Mouse (Mus musculus) forebrain, embryonic 16.5 days (tissue): ENCODE data around the gene Scd1. TPM values are rescaled to one million over a fixed set of nuclear protein-coding genes. Genes with fewer than 3 reads are reported as not detected.

Experiments
- ATAC-seq: fragments of 200-750 bp; cut with Nextera tagmentation; 2 replicates; pipeline ENCODE4 v1.8.0; 2017; ENCODE audit warnings: mild to moderate bottlenecking, moderate library complexity
- H3K27ac ChIP-seq: fragments of 300-500 bp; sonication (generic); 2 replicates; pipeline ENCODE4 v1.5.1; 2014; ENCODE audit warnings: low read length, control low read depth
- H3K27me3 ChIP-seq: fragments of 300-500 bp; sonication (generic); replicated peaks from 2 replicates; pipeline ENCODE4 v1.6.1; 2014; ENCODE audit warnings: low read length; ENCODE audit not compliant: control insufficient read depth, insufficient read depth
- H3K36me3 ChIP-seq: fragments of 300-500 bp; sonication (generic); 2 replicates; pipeline ENCODE4 v1.6.1; 2014; ENCODE audit not compliant: control insufficient read depth, insufficient read depth
- H3K4me1 ChIP-seq: fragments of 300-500 bp; sonication (generic); replicated peaks from 2 replicates; pipeline ENCODE4 v1.6.1; 2014; ENCODE audit warnings: low read length; ENCODE audit not compliant: control insufficient read depth, insufficient read depth
- H3K4me2 ChIP-seq: fragments of 300-500 bp; sonication (generic); 2 replicates; pipeline ENCODE4 v1.6.1; 2014; ENCODE audit warnings: mild to moderate bottlenecking, low read length, control low read depth
- H3K4me3 ChIP-seq: fragments of 300-500 bp; sonication (generic); replicated peaks from 2 replicates; pipeline ENCODE4 v1.5.1; 2014; ENCODE audit warnings: mild to moderate bottlenecking, low read length, control low read depth
- H3K9ac ChIP-seq: fragments of 300-500 bp; sonication (generic); replicated peaks from 2 replicates; pipeline ENCODE4 v1.6.1; 2014; ENCODE audit warnings: low read depth, low read length, control low read depth
- H3K9me3 ChIP-seq: fragments of 300-500 bp; sonication (generic); 2 replicates; pipeline ENCODE4 v1.6.1; 2016; ENCODE audit warnings: low read length; ENCODE audit not compliant: control insufficient read depth
- WGBS: fragments of 180-500 bp; shearing (Covaris S2); extraction: QIAGEN DNeasy Blood & Tissue Kit; methylation state at CpG from one replicate; pipeline ENCODE4 v1.1.7; 2014; 5-methylcytosine and 5-hydroxymethylcytosine counted together
- polyA plus RNA-seq: library from polyadenylated mRNA; unstranded; fragments of >200 nt; fragmentation: Nextera tagmentation; extraction: Ambion mirVana; gene quantifications from 2 replicates; pipeline ENCODE4 v1.2.1, GENCODE M21; 2015

Scd1 gene
- polyA plus RNA-seq: 3.6 and 5.0 TPM in 2 replicates

DNA sequence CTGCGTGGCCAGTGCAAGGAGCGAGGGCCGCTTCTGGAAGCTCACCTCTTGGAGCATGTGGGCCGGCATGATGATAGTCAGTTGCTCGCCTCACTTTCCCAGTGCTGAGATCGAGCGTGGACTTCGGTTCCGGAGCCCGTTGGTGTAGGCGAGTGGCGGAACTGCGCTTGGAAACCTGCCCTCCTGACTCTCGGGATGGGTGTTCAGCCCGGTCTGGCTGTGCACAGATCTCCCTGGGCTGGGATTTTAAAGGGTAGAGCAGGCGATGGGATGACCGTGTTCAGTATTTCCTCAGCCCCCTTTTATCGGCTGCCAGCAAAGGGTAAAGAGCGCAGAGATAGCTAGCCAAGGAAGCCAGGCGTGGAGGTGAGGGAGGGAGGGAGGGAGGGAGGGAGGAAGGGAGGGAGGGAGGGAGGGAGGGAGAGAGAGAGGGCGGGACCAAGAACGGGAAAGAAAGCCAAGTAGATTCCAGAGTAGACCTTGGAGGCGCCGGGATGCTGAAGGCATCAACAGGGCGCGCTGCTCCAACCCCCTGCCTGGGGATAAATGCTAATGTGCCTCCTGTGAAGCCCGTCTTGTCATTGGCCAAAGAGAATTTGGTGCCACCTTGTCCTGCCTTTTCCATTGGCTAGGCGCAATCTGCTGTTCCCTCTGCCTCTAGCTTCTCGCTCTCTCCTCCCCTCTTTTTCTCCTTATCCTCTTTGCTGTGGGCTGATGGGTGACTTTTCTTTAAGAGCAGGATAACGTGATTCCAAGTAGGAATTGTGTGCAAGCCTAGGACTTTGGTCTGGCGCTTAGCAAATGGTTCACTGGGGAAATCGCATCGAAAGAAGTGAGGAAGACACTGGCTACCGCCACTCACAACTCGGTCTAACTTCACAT, at the start of gene Scd1:
Scd1 (minus strand) TSS at position 539 of the 882 bp plus-strand sequence.
- H3K4me3 ChIP-seq: peak within 1 kb of the TSS; percentile 52
- ATAC-seq: peak; percentile 97
- 2% methylated on average over 32 of the region's 35 CpGs for WGBS
- peak within 1 kb of the TSS; percentile 41 for H3K27ac ChIP-seq
- H3K9ac ChIP-seq: peak within 1 kb of the TSS; percentile 54
- H3K4me2 ChIP-seq: peak within 1 kb of the TSS; percentile 76
- H3K4me1 ChIP-seq: peaks cover 16% of the 10 kb centered on the region
- no peaks in the 10 kb centered on the region for H3K27me3 ChIP-seq
- H3K9me3 ChIP-seq: no peaks in the 10 kb centered on the region
- H3K36me3 ChIP-seq: no peaks in the 10 kb centered on the region

GRCm38 (mm10) chr19:44455356-44455755, 47.7 kb upstream of the Scd1 start:
- Histone ChIP-seq H3K4me3 (no peak overlapping the region), H3K9me3 (no peaks in the 10 kb centered on the region), H3K27ac (no peak overlapping the region), H3K36me3 (no peaks in the 10 kb centered on the region), H3K9ac (no peak overlapping the region), H3K4me1 (no peaks in the 10 kb centered on the region), H3K27me3 (no peaks in the 10 kb centered on the region), H3K4me2 (no peak overlapping the region)
- ATAC-seq: no peak
- WGBS: 92% methylated on average over 8 of the region's 8 CpGs

GRCm38 (mm10) chr19:44454862-44455261, 47.2 kb upstream of the Scd1 start:
- H3K36me3 ChIP-seq: no peaks in the 10 kb centered on the region
- H3K9ac ChIP-seq: no peak overlapping the region
- ATAC-seq: no peak
- no peaks in the 10 kb centered on the region for H3K9me3 ChIP-seq
- H3K4me1 ChIP-seq: no peaks in the 10 kb centered on the region
- H3K27ac ChIP-seq: no peak overlapping the region
- WGBS: 93% methylated on average over 6 of the region's 6 CpGs
- H3K4me2 ChIP-seq: no peak overlapping the region
- no peaks in the 10 kb centered on the region for H3K27me3 ChIP-seq
- no peak overlapping the region for H3K4me3 ChIP-seq

DNA sequence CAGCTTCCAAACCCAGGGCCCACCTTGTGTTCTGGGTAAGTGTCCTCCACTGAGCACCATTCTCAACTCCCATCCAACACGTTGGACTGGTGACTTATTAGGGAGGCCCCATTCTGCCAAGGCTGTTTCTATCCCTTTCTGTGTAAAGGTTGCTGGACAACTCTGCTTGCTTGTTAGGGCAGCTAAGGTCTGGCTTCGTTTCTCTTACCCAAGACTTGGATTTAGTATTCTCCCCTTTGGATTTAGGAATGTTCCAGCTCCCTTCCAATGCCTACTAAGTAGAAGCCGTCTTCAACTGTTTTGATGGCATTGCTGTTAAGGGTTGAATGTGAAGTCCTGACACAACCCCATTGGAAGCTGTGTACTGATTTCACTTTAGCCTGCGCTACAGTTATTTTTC, 40.2 kb upstream of the Scd1 start:
- Histone ChIP-seq H3K9ac (no peak overlapping the region), H3K9me3 (no peaks in the 10 kb centered on the region), H3K27me3 (no peaks in the 10 kb centered on the region), H3K4me2 (no peak overlapping the region), H3K4me3 (no peak overlapping the region), H3K27ac (no peak overlapping the region), H3K36me3 (no peaks in the 10 kb centered on the region), H3K4me1 (no peaks in the 10 kb centered on the region)
- no peak for ATAC-seq
- 91% methylated on average over 4 of the region's 4 CpGs for WGBS

- Histone ChIP-seq H3K36me3 (no peaks in the 10 kb centered on the region), H3K27me3 (no peaks in the 10 kb centered on the region), H3K4me2 (no peak overlapping the region), H3K9me3 (no peaks in the 10 kb centered on the region), H3K4me1 (no peaks in the 10 kb centered on the region), H3K4me3 (no peak overlapping the region), H3K27ac (no peak overlapping the region), H3K9ac (no peak overlapping the region)
- no peak for ATAC-seq
- WGBS: 91% methylated on average over 3 of the region's 3 CpGs
These were observed 38.1 kb upstream of the Scd1 start for GRCm38 (mm10) chr19:44445755-44446154.

GRCm38 (mm10) chr19:44439302-44439701, 31.6 kb upstream of the Scd1 start:
- H3K9ac ChIP-seq: no peak overlapping the region
- no peak overlapping the region for H3K4me2 ChIP-seq
- no peak for ATAC-seq
- no peak overlapping the region for H3K27ac ChIP-seq
- no peaks in the 10 kb centered on the region for H3K9me3 ChIP-seq
- 35% methylated on average over 4 of the region's 4 CpGs for WGBS
- H3K4me3 ChIP-seq: no peak overlapping the region
- H3K36me3 ChIP-seq: no peaks in the 10 kb centered on the region
- H3K27me3 ChIP-seq: no peaks in the 10 kb centered on the region
- H3K4me1 ChIP-seq: no peaks in the 10 kb centered on the region

DNA sequence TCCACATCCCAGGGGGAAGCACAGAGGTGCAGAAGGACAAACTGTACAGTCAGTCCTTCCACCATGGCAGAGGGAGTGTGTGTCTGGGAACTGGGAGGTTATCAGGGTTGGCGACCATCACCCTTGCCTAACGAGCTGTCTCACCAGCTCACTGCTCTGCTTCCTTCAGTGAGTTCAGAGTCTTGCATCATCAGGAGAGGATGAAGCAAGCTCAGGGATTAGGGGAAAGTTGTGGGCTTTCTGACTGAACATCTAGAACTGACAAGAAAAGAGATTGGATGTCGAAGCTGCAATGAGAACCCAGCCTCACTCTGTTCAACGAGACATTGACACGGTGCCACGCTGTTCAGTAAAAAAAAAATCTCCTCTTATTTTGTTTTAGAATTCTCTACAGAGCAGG, 30.3 kb upstream of the Scd1 start:
- H3K36me3 ChIP-seq: no peaks in the 10 kb centered on the region
- ATAC-seq: no peak
- no peak overlapping the region for H3K9ac ChIP-seq
- WGBS: 76% methylated on average over 6 of the region's 6 CpGs
- no peak overlapping the region for H3K27ac ChIP-seq
- H3K9me3 ChIP-seq: no peaks in the 10 kb centered on the region
- H3K4me2 ChIP-seq: no peak overlapping the region
- no peaks in the 10 kb centered on the region for H3K27me3 ChIP-seq
- H3K4me1 ChIP-seq: no peaks in the 10 kb centered on the region
- no peak overlapping the region for H3K4me3 ChIP-seq

DNA sequence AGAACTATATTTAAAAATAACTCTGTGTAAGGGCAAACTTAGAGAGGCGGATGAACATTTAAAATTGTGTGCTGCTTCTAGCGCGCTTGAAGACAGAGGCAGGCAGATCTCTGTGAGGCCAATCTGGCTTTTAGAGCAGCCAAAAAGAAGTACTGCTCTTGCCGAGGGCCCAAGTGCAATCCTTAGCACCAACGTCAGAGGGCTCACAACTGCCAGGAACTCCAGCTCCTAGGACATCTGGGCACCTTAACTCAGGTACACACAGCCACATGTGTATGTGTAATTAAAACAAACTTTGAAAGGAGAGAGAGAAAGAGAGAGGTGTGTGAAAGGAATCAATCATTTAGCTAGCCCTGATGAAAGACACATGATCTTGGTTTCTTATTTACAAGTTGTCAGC, 24.4 kb upstream of the Scd1 start:
- Histone ChIP-seq H3K27ac (no peak overlapping the region), H3K27me3 (no peaks in the 10 kb centered on the region), H3K4me2 (no peak overlapping the region), H3K9me3 (no peaks in the 10 kb centered on the region), H3K4me3 (no peak overlapping the region), H3K9ac (no peak overlapping the region), H3K4me1 (no peaks in the 10 kb centered on the region), H3K36me3 (no peaks in the 10 kb centered on the region)
- ATAC-seq: no peak
- 84% methylated on average over 5 of the region's 5 CpGs for WGBS

- Histone ChIP-seq H3K9ac (no peak overlapping the region), H3K36me3 (no peaks in the 10 kb centered on the region), H3K4me2 (no peak overlapping the region), H3K27me3 (no peaks in the 10 kb centered on the region), H3K4me3 (no peak overlapping the region), H3K9me3 (no peaks in the 10 kb centered on the region), H3K27ac (no peak overlapping the region), H3K4me1 (no peaks in the 10 kb centered on the region)
- WGBS: 100% methylated on average over 1 of the region's 1 CpGs
- ATAC-seq: no peak
These were observed 20.0 kb upstream of the Scd1 start for GRCm38 (mm10) chr19:44427721-44428120.
